Comparison of ENCODE assay signal across 9 mouse cellular contexts in genomic region chr13:37451471-37451870, GRCm38 (mm10).
DNase-seq lines count a peak whose midpoint lies in the region; ATAC-seq and TF ChIP-seq lines count a peak whose summit lies in the region.
"Had no signal": no experiment of that assay in that cellular context is flagged by ENCODE, and none has a peak within 500 bp of the region (broad histone marks: within the 10 kb centered on the region; RNA-seq: fewer than 3 reads in every experiment).

No protein-coding gene starts in this region.

- H3K4me2 ChIP-seq in heart, postnatal 0 days (ENCODE audit: low read depth, low read length) = peak overlapping the region; percentile 55; the same call in 1 of the 2 replicates
- H3K4me2 ChIP-seq in forebrain, embryonic 13.5 days = no peak overlapping the region

- no peak for TF ChIP-seq POLR2A in heart, adult 2 months (IDR thresholded peaks at IDR 0.05; ENCODE audit: insufficient read depth, low read depth, low read length)

- H3K27me3 ChIP-seq in heart, adult 2 months (ENCODE audit: control insufficient read depth, insufficient read depth, low read length) = no peaks in the 10 kb centered on the region
- no peaks in the 10 kb centered on the region for H3K27me3 ChIP-seq in heart, postnatal 0 days (ENCODE audit: control insufficient read depth, insufficient read depth, low read length)
- H3K27me3 ChIP-seq in forebrain, embryonic 13.5 days = peaks cover 15% of the 10 kb centered on the region
- H3K27me3 ChIP-seq: neural tube, embryonic 12.5 days had no signal

- no peaks in the 10 kb centered on the region for H3K36me3 ChIP-seq in heart, adult 2 months (ENCODE audit: control insufficient read depth, insufficient read depth, low read length)
- H3K36me3 ChIP-seq in heart, postnatal 0 days (replicated peaks; ENCODE audit: control insufficient read depth, insufficient read depth, low read length) = no peaks in the 10 kb centered on the region
- no peaks in the 10 kb centered on the region for H3K36me3 ChIP-seq in macrophage (ENCODE audit: inconsistent target)
- no peaks in the 10 kb centered on the region for H3K36me3 ChIP-seq in forebrain, embryonic 13.5 days (ENCODE audit: poor library complexity, severe bottlenecking)
- H3K36me3 ChIP-seq: neural tube, embryonic 12.5 days had no signal

- no peak overlapping the region for H3K9ac ChIP-seq in heart, adult 2 months (ENCODE audit: low read depth, low read length)
- no peak overlapping the region for H3K9ac ChIP-seq in heart, postnatal 0 days (replicated peaks; ENCODE audit: low read depth, low read length)
- no peak overlapping the region for H3K9ac ChIP-seq in forebrain, embryonic 13.5 days

- no peaks in the 10 kb centered on the region for H3K79me2 ChIP-seq in heart, adult 2 months (replicated peaks; ENCODE audit: control insufficient read depth, insufficient read depth, low read length)
- no peaks in the 10 kb centered on the region for H3K79me2 ChIP-seq in macrophage (ENCODE audit: inconsistent target)

- H3K9me3 ChIP-seq in heart, postnatal 0 days (replicated peaks; ENCODE audit: control insufficient read depth, low read length) = no peaks in the 10 kb centered on the region
- peaks cover 5% of the 10 kb centered on the region for H3K9me3 ChIP-seq in forebrain, embryonic 13.5 days (replicated peaks)
- H3K9me3 ChIP-seq: neural tube, embryonic 12.5 days had no signal

- peaks cover 22% of the 10 kb centered on the region for H3K4me1 ChIP-seq in heart, adult 2 months (ENCODE audit: control insufficient read depth, insufficient read depth, low read length)
- peaks cover 30% of the 10 kb centered on the region for H3K4me1 ChIP-seq in heart, postnatal 0 days (ENCODE audit: control insufficient read depth, insufficient read depth)
- peaks cover 17% of the 10 kb centered on the region for H3K4me1 ChIP-seq in forebrain, embryonic 13.5 days

- WGBS in heart, adult 2 months = 39% methylated on average over 3 of the region's 3 CpGs
- 62% methylated on average over 3 of the region's 3 CpGs for WGBS in heart, postnatal 0 days
- 36% methylated on average over 3 of the region's 3 CpGs for WGBS in macrophage (ENCODE audit: missing documents)
- WGBS in forebrain, embryonic 13.5 days = 64% methylated on average over 3 of the region's 3 CpGs

- TF ChIP-seq EP300 in heart, adult 2 months (IDR thresholded peaks at IDR 0.05; ENCODE audit: insufficient read depth, low read depth, low read length) = no peak
- no peak for TF ChIP-seq EP300 in heart, postnatal 0 days (IDR thresholded peaks at IDR 0.05; ENCODE audit: low read depth)

- peak in 1 of 2 experiments; percentile 61 for DNase-seq in heart, adult 2 months
- DNase-seq in heart, adult 8-10 months (ENCODE audit: low spot score) = no peak
- peak; percentile 73 for DNase-seq in MEL-GATA-1-ER (ENCODE audit: extremely low read depth, low read depth)
- DNase-seq in heart, postnatal 0 days (ENCODE audit: low spot score) = no peak
- no peak for DNase-seq in cerebellum, adult 11-12 months
- no peak for DNase-seq in adrenal gland, adult 18-20 months (ENCODE audit: low spot score in 2 of 2)

- intact Hi-C loops in heart, adult 2 months (cut with DNase I) = loop anchor here (5.0 kb wide), 1 partner anchor 491 kb away; no protein-coding TSS in a partner anchor

- peak overlapping the region; percentile 80; the same call in 1 of the 2 replicates for H3K27ac ChIP-seq in heart, adult 2 months
- H3K27ac ChIP-seq in heart, postnatal 0 days (ENCODE audit: low read depth) = peak overlapping the region; percentile 73; the same call in 1 of the 2 replicates
- peak overlapping the region; percentile 93 for H3K27ac ChIP-seq in macrophage
- no peak overlapping the region for H3K27ac ChIP-seq in forebrain, embryonic 13.5 days
- H3K27ac ChIP-seq: neural tube, embryonic 12.5 days had no signal

- no peak overlapping the region for H3K4me3 ChIP-seq in heart, adult 2 months
- no peak overlapping the region for H3K4me3 ChIP-seq in heart, postnatal 0 days (ENCODE audit: low read depth, low read length)
- H3K4me3 ChIP-seq in macrophage (ENCODE audit: inconsistent target) = no peak overlapping the region
- no peak overlapping the region for H3K4me3 ChIP-seq in forebrain, embryonic 13.5 days

- ATAC-seq in heart, postnatal 0 days (ENCODE audit: insufficient read depth, low read depth) = no peak
- ATAC-seq in forebrain, embryonic 13.5 days = no peak

- TF ChIP-seq CTCF in heart, adult 2 months (IDR thresholded peaks at IDR 0.05) = no peak
- no peak for TF ChIP-seq CTCF in heart, postnatal 0 days (IDR thresholded peaks at IDR 0.05; ENCODE audit: low read depth)
